Comparison of ENCODE assay signal across 25 mouse cellular contexts in the genomic region with DNA sequence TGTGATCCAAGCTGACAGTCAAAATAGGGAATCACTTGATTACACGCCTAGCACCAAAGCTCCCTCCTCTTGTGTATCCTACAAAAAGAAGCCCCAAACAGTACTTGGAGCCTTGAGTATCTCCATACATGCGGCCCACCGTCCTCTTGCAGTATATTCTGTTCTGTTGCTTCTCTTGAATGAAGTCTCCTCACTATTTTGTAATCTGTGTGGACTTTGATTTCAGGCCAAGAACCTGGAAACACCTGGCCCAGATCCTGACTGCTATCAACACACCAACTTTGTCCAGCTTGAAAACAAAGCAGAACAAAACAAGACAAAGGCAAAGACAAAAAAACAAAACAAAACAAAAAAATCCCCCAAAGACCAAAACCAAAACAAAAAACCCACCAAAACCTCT. TPM values are rescaled to one million over a fixed set of nuclear protein-coding genes. Genes with fewer than 3 reads are reported as not detected.
A peak's percentile ranks its signal among the peaks of the same experiment; 100 is the strongest.
DNase-seq lines count a peak whose midpoint lies in the region; ATAC-seq and TF ChIP-seq lines count a peak whose summit lies in the region.
"Had no signal": no experiment of that assay in that cellular context is flagged by ENCODE, and none has a peak within 500 bp of the region (broad histone marks: within the 10 kb centered on the region; RNA-seq: fewer than 3 reads in every experiment).

No protein-coding gene starts in this region.

- peaks cover 12% of the 10 kb centered on the region for H3K4me1 ChIP-seq in heart, embryonic 12.5 days (replicated peaks)
- peaks cover 16% of the 10 kb centered on the region for H3K4me1 ChIP-seq in heart, postnatal 0 days (ENCODE audit: control insufficient read depth, insufficient read depth)
- H3K4me1 ChIP-seq: embryonic facial prominence, embryonic 15.5 days; forebrain, embryonic 15.5 days; intestine, embryonic 15.5 days; liver, embryonic 13.5 days; midbrain, embryonic 10.5 days; neural tube, embryonic 15.5 days had no signal

- WGBS in heart, embryonic 12.5 days: 85% methylated on average over 3 of the region's 3 CpGs
- WGBS in heart, postnatal 0 days: 57% methylated on average over 3 of the region's 3 CpGs

- no peak overlapping the region for H3K9ac ChIP-seq in heart, embryonic 12.5 days
- H3K9ac ChIP-seq in heart, postnatal 0 days (replicated peaks; ENCODE audit: low read depth, low read length): no peak overlapping the region
- H3K9ac ChIP-seq: embryonic facial prominence, embryonic 15.5 days; forebrain, embryonic 15.5 days; intestine, embryonic 15.5 days; limb, embryonic 12.5 days; liver, embryonic 13.5 days; neural tube, embryonic 15.5 days had no signal

- no peaks in the 10 kb centered on the region for H3K36me3 ChIP-seq in heart, embryonic 12.5 days
- no peaks in the 10 kb centered on the region for H3K36me3 ChIP-seq in heart, postnatal 0 days (replicated peaks; ENCODE audit: control insufficient read depth, insufficient read depth, low read length)
- H3K36me3 ChIP-seq: embryonic facial prominence, embryonic 15.5 days; forebrain, embryonic 15.5 days; intestine, embryonic 15.5 days; limb, embryonic 12.5 days; liver, embryonic 13.5 days; midbrain, embryonic 10.5 days; neural tube, embryonic 15.5 days had no signal

- ATAC-seq in heart, embryonic 12.5 days (ENCODE audit: insufficient number of reproducible peaks, low FRiP score): no peak
- ATAC-seq in heart, postnatal 0 days (ENCODE audit: insufficient read depth, low read depth): peak; percentile 37; the same call in 1 of the 2 replicates
- ATAC-seq: forebrain, embryonic 15.5 days; hindbrain, embryonic 16.5 days; intestine, embryonic 15.5 days had no signal

- no peaks in the 10 kb centered on the region for H3K9me3 ChIP-seq in heart, embryonic 12.5 days (replicated peaks)
- no peaks in the 10 kb centered on the region for H3K9me3 ChIP-seq in heart, postnatal 0 days (replicated peaks; ENCODE audit: control insufficient read depth, low read length)
- H3K9me3 ChIP-seq: embryonic facial prominence, embryonic 15.5 days; forebrain, embryonic 15.5 days; intestine, embryonic 15.5 days; limb, embryonic 12.5 days; liver, embryonic 13.5 days; midbrain, embryonic 10.5 days; neural tube, embryonic 15.5 days had no signal

- TF ChIP-seq EP300 in heart, postnatal 0 days (IDR thresholded peaks at IDR 0.05; ENCODE audit: low read depth): no peak

- peak overlapping the region; percentile 28; the same call in 1 of the 2 replicates for H3K4me2 ChIP-seq in heart, embryonic 12.5 days
- peak overlapping the region; percentile 47 for H3K4me2 ChIP-seq in heart, postnatal 0 days (ENCODE audit: low read depth, low read length)
- H3K4me2 ChIP-seq: embryonic facial prominence, embryonic 15.5 days; forebrain, embryonic 15.5 days; intestine, embryonic 15.5 days; limb, embryonic 12.5 days; liver, embryonic 13.5 days; neural tube, embryonic 15.5 days had no signal

- no peak overlapping the region for H3K27ac ChIP-seq in heart, embryonic 12.5 days (ENCODE audit: poor library complexity, severe bottlenecking)
- H3K27ac ChIP-seq in heart, postnatal 0 days (ENCODE audit: low read depth): peak overlapping the region; percentile 89
- H3K27ac ChIP-seq: embryonic facial prominence, embryonic 15.5 days; forebrain, embryonic 15.5 days; intestine, embryonic 15.5 days; layer of hippocampus, adult 2 months; limb, embryonic 12.5 days; liver, embryonic 13.5 days; midbrain, embryonic 10.5 days; neural tube, embryonic 15.5 days had no signal

- DNase-seq in lung, postnatal 25 days (ENCODE audit: low spot score): peak; percentile 23
- no peak for DNase-seq in lung, postnatal 14 days
- DNase-seq in heart, postnatal 0 days (ENCODE audit: low spot score): no peak
- DNase-seq in left cerebral cortex, adult 9 months (ENCODE audit: low spot score in 2 of 2): no peak
- no peak for DNase-seq in right cerebral cortex, adult 2 months (ENCODE audit: low spot score in 2 of 2)
- no peak for DNase-seq in left cerebral cortex, adult 11 months (ENCODE audit: low spot score)
- DNase-seq: cerebellum, adult 9-10 months; gastrocnemius, postnatal 14 days; liver, embryonic 13.5 days; lung, adult 2 months; thymus, adult 18-20 months; thymus, postnatal 36 days had no signal

- H3K4me3 ChIP-seq in heart, embryonic 12.5 days: no peak overlapping the region
- H3K4me3 ChIP-seq in heart, postnatal 0 days (ENCODE audit: low read depth, low read length): peak overlapping the region; percentile 11; the same call in 1 of the 2 replicates
- H3K4me3 ChIP-seq: embryonic facial prominence, embryonic 15.5 days; forebrain, embryonic 15.5 days; intestine, embryonic 15.5 days; layer of hippocampus, adult 2 months; limb, embryonic 12.5 days; liver, embryonic 13.5 days; midbrain, embryonic 10.5 days; neural tube, embryonic 15.5 days had no signal

- no peaks in the 10 kb centered on the region; the same call in 1 of the 2 replicates for H3K27me3 ChIP-seq in heart, embryonic 12.5 days (replicated peaks)
- no peaks in the 10 kb centered on the region for H3K27me3 ChIP-seq in heart, postnatal 0 days (ENCODE audit: control insufficient read depth, insufficient read depth, low read length)
- H3K27me3 ChIP-seq: embryonic facial prominence, embryonic 15.5 days; forebrain, embryonic 15.5 days; intestine, embryonic 15.5 days; limb, embryonic 12.5 days; liver, embryonic 13.5 days; neural tube, embryonic 15.5 days had no signal

- no peak for TF ChIP-seq CTCF in heart, postnatal 0 days (IDR thresholded peaks at IDR 0.05; ENCODE audit: low read depth)

RNA-seq across cellular contexts. Expression of gene Tmem178, which starts 11.7 kb away (rescaled TPM):
- polyA plus RNA-seq in heart, embryonic 12.5 days (2016; fragmentation: Nextera tagmentation; extraction: Ambion mirVana): 8.5 and 8.7 TPM in 2 replicates
- 1.8 and 4.6 TPM in 2 replicates for total RNA-seq in heart, postnatal 0 days (2014; rRNA removed; ENCODE audit: low replicate concordance)
- 2.9 and 3.1 TPM in 2 replicates for polyA plus RNA-seq in heart, postnatal 0 days (2015; fragmentation: Nextera tagmentation; extraction: Ambion mirVana)
- total RNA-seq: common myeloid progenitor, adult 5-6 weeks; hematopoietic stem cell, adult 5-6 weeks had no signal
- polyA plus RNA-seq: activated CD4-positive, CD25-positive, alpha-beta regulatory T cell, adult 4 months; C2C12 had no signal
